Mouse (Mus musculus): ENCODE measurements around the gene Igsf9b. TPM values are rescaled to one million over a fixed set of nuclear protein-coding genes. Genes with fewer than 3 reads are reported as not detected.

The Igsf9b gene
- total and polyA plus RNA-seq, 3 experiments = 1.8 to 12.4 (median 5.2) TPM

DNA sequence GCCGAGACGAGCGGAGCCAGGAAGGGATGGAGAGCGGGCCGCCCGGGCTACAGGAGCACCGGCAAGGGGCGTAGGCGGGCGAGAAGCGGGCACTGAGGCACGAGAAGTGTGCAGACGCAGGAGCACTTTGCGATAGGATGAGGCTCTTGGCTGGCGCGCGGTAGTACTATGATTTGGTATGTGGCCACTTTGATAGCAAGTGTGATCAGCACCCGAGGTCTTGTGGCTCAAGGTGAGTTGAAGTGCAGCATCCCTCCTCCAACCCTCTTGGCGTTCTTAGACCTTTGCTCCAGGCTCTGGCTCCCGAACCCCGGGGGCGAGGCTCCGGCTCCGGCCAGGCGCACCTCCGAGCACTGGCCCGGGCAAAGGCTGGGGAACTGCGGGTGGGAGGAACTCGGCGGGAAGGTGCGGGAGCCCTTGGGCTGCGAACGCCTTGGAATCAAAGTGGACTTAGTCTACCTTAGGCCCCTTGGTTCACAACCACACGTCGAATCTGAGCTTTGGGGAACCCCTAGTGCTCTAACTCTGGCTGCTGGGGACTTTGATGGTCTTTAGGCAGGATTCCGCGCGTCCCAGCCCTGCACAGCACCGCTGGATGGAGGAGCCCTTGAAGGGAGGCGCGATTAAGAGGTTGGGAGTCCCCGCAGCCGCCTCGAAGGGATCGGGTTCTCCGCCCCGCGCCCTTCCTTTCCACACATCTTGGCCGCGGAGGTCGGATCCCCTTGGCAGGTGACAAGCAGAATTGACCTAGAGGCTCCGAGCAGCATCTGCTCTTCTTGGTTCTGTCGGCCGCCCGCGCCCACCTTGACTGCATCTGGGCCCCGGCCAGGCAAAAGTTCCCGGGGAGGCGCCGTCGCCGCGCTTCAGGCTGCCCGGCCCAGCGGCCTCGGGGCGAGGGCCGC lies 533 bp downstream of the Igsf9b start:
- Histone ChIP-seq H3K9ac (ENCODE audit: insufficient read depth, low read depth) (no peak overlapping the region), H3K4me3 (replicated peaks in 1 of 3; ENCODE audit: low read depth in 2 of 3, low read length in 2 of 3, poor library complexity in 1 of 3) (peak overlapping the region in 1 of 3 experiments; percentile 51), H3K27ac (ENCODE audit: insufficient read depth, low read depth) (peak overlapping the region; percentile 87; the same call in 1 of the 2 replicates), H3K27me3 (replicated peaks) (no peaks in the 10 kb centered on the region), H3K9me3 (replicated peaks; ENCODE audit: low read length) (peaks cover 12% of the 10 kb centered on the region), H3K4me1 (ENCODE audit: control insufficient read depth in 1 of 2, insufficient read depth in 2 of 2) (peaks cover 17 to 55% of the 10 kb centered on the region in 2 experiments), H3K36me3 (replicated peaks in 1 of 2; ENCODE audit: control insufficient read depth in 1 of 2, insufficient read depth in 1 of 2, low read length in 1 of 2) (no peaks in the 10 kb centered on the region), H3K4me2 (ENCODE audit: insufficient read depth, low read depth, poor library complexity, severe bottlenecking) (peak overlapping the region; percentile 60; the same call in 1 of the 2 replicates), H3K79me2 (replicated peaks; ENCODE audit: control insufficient read depth, extremely low read depth, insufficient read depth, poor library complexity, severe bottlenecking) (no peaks in the 10 kb centered on the region; the same call in 1 of the 2 replicates)
- DNase-seq (ENCODE audit: extremely low read depth) = no peak
- dilution Hi-C loops (cut with MboI; ENCODE audit: extremely low pct_ligation_motif_present, extremely low pct_unique_long_range_greater_than_20kb, low sequenced_read_pairs) (no loop called here), in situ Hi-C loops (cut with MboI; ENCODE audit: low pct_ligation_motif_present, low pct_unique_long_range_greater_than_20kb, low sequenced_read_pairs) (no loop called here)
- TF ChIP-seq CHD1 (IDR thresholded peaks at IDR 0.05; ENCODE audit: low read depth, low read length) (no peak), HCFC1 (IDR thresholded peaks at IDR 0.05; ENCODE audit: low read depth, low read length) (no peak), MEF2A (IDR thresholded peaks at IDR 0.05; ENCODE audit: borderline replicate concordance, low read depth, low read length) (no peak), NELFE (IDR thresholded peaks at IDR 0.05; ENCODE audit: low read depth, low read length) (no peak), NRF1 (IDR thresholded peaks at IDR 0.05; ENCODE audit: low read depth, low read length) (no peak), CHD2 (IDR thresholded peaks at IDR 0.05; ENCODE audit: low read length) (no peak), ZC3H11A (IDR thresholded peaks at IDR 0.05; ENCODE audit: low read depth, low read length) (no peak), GABPA (IDR thresholded peaks at IDR 0.05; ENCODE audit: insufficient replicate concordance, low read depth, low read length) (no peak), ZMIZ1 (IDR thresholded peaks at IDR 0.05; ENCODE audit: low read depth, low read length) (no peak), KAT2A (IDR thresholded peaks at IDR 0.05; ENCODE audit: insufficient replicate concordance, low read length) (no peak), MAX (IDR thresholded peaks at IDR 0.05; ENCODE audit: low read length) (no peak), JUN (IDR thresholded peaks at IDR 0.05; ENCODE audit: insufficient read depth, low read depth, low read length) (no peak), POLR2AphosphoS2 (IDR thresholded peaks at IDR 0.05; ENCODE audit: low read depth, low read length) (no peak), ZNF384 (IDR thresholded peaks at IDR 0.05; ENCODE audit: low read depth, low read length) (no peak), ZKSCAN1 (IDR thresholded peaks at IDR 0.05; ENCODE audit: borderline replicate concordance, low read depth, low read length) (no peak), TCF12 (IDR thresholded peaks at IDR 0.05; ENCODE audit: low read depth, low read length) (no peak), CTCF (conservative IDR thresholded peaks at IDR 0.05 in 1 of 2, IDR thresholded peaks at IDR 0.05 in 1 of 2; ENCODE audit: low read depth in 2 of 2, low read length in 2 of 2) (no peak)

DNA sequence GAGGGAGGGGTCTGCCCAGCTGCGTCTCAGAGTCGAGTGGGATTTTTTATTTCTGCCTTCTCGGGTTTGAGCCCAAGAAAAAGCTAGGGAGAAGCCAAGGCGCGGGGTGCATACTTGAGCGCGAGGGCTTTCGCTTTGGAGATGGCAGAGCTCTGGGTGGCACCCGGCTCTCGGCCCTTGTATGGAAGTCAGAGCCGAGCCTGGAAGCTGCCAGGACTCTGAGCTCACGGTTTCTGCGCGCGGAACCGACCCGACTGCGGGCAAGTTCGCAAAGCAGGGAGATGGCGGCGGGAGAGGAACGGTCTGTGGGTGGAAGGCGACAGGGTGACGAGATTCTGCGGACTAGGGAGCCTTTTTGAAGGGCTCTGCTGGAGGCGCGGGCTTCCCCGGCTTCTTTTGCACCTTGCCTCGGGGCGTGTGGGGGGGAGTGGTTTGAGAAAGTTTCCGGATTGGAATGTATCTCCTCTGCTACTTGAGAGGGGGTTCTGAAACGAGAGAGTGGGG lies 1.2 kb downstream of the Igsf9b start:
- Histone ChIP-seq H3K4me2 (ENCODE audit: insufficient read depth, low read depth, poor library complexity, severe bottlenecking) (peak overlapping the region; percentile 60; the same call in 1 of the 2 replicates), H3K4me3 (replicated peaks in 1 of 3; ENCODE audit: low read depth in 2 of 3, low read length in 2 of 3, poor library complexity in 1 of 3) (peak overlapping the region; percentile 39 to 63 (median 51)), H3K4me1 (ENCODE audit: control insufficient read depth in 1 of 2, insufficient read depth in 2 of 2) (peaks cover 17 to 60% of the 10 kb centered on the region in 2 experiments), H3K27me3 (replicated peaks) (no peaks in the 10 kb centered on the region), H3K9me3 (replicated peaks; ENCODE audit: low read length) (peaks cover 12% of the 10 kb centered on the region), H3K27ac (ENCODE audit: insufficient read depth, low read depth) (peak overlapping the region; percentile 87), H3K36me3 (replicated peaks in 1 of 2; ENCODE audit: control insufficient read depth in 1 of 2, insufficient read depth in 1 of 2, low read length in 1 of 2) (no peaks in the 10 kb centered on the region), H3K79me2 (replicated peaks; ENCODE audit: control insufficient read depth, extremely low read depth, insufficient read depth, poor library complexity, severe bottlenecking) (peaks cover 6% of the 10 kb centered on the region), H3K9ac (ENCODE audit: insufficient read depth, low read depth) (peak overlapping the region; percentile 43; the same call in 1 of the 2 replicates)
- dilution Hi-C loops (cut with MboI; ENCODE audit: extremely low pct_ligation_motif_present, extremely low pct_unique_long_range_greater_than_20kb, low sequenced_read_pairs) (no loop called here), in situ Hi-C loops (cut with MboI; ENCODE audit: low pct_ligation_motif_present, low pct_unique_long_range_greater_than_20kb, low sequenced_read_pairs) (no loop called here)
- DNase-seq (ENCODE audit: extremely low read depth) = peak; percentile 87
- peak; percentile 77 for TF ChIP-seq NELFE (IDR thresholded peaks at IDR 0.05; ENCODE audit: low read depth, low read length)
- peak; percentile 69; the same call in 1 of the 2 replicates for TF ChIP-seq POLR2A (IDR thresholded peaks at IDR 0.05; ENCODE audit: low read depth, low read length)
- no peak for TF ChIP-seq MAFK (IDR thresholded peaks at IDR 0.05; ENCODE audit: insufficient replicate concordance, low read length)
- TF ChIP-seq TBP (conservative IDR thresholded peaks at IDR 0.05; ENCODE audit: low read depth, low read length) = no peak
- TF ChIP-seq ETS1 (conservative IDR thresholded peaks at IDR 0.05; ENCODE audit: low read depth, low read length) = no peak; the same call in none of the 2 replicates
- TF ChIP-seq ZMIZ1 (IDR thresholded peaks at IDR 0.05; ENCODE audit: low read depth, low read length) = peak; percentile 26; the same call in 1 of the 2 replicates
- TF ChIP-seq ZKSCAN1 (IDR thresholded peaks at IDR 0.05; ENCODE audit: borderline replicate concordance, low read depth, low read length) = no peak
- no peak for TF ChIP-seq HCFC1 (IDR thresholded peaks at IDR 0.05; ENCODE audit: low read depth, low read length)
- no peak for TF ChIP-seq NRF1 (IDR thresholded peaks at IDR 0.05; ENCODE audit: low read depth, low read length)
- TF ChIP-seq USF2 (conservative IDR thresholded peaks at IDR 0.05; ENCODE audit: low read depth, low read length) = no peak
- TF ChIP-seq MAX (IDR thresholded peaks at IDR 0.05; ENCODE audit: low read length) = peak; percentile 77
- TF ChIP-seq MXI1 (IDR thresholded peaks at IDR 0.05; ENCODE audit: low read depth, low read length) = peak; percentile 54; the same call in 1 of the 2 replicates
- TF ChIP-seq MYC (IDR thresholded peaks at IDR 0.05; ENCODE audit: low read depth, low read length) = no peak
- no peak for TF ChIP-seq UBTF (IDR thresholded peaks at IDR 0.05; ENCODE audit: low read depth, low read length)
- TF ChIP-seq JUND (conservative IDR thresholded peaks at IDR 0.05; ENCODE audit: low read depth, low read length) = no peak
- TF ChIP-seq POLR2AphosphoS2 (IDR thresholded peaks at IDR 0.05; ENCODE audit: low read depth, low read length) = 0 out of 2 replicates have a peak, but pooled peaks have one; percentile 1
- TF ChIP-seq EP300 (IDR thresholded peaks at IDR 0.05; ENCODE audit: low read length) = no peak
- peak; percentile 45 for TF ChIP-seq TCF12 (IDR thresholded peaks at IDR 0.05; ENCODE audit: low read depth, low read length)
- no peak for TF ChIP-seq CHD2 (IDR thresholded peaks at IDR 0.05; ENCODE audit: low read length)
- TF ChIP-seq MEF2A (IDR thresholded peaks at IDR 0.05; ENCODE audit: borderline replicate concordance, low read depth, low read length) = no peak
- TF ChIP-seq ZNF384 (IDR thresholded peaks at IDR 0.05; ENCODE audit: low read depth, low read length) = no peak
- no peak for TF ChIP-seq KAT2A (IDR thresholded peaks at IDR 0.05; ENCODE audit: insufficient replicate concordance, low read length)

Measured in CH12.LX (cell line).